Mouse (Mus musculus): ENCODE data around the gene Phf12.

DNA sequence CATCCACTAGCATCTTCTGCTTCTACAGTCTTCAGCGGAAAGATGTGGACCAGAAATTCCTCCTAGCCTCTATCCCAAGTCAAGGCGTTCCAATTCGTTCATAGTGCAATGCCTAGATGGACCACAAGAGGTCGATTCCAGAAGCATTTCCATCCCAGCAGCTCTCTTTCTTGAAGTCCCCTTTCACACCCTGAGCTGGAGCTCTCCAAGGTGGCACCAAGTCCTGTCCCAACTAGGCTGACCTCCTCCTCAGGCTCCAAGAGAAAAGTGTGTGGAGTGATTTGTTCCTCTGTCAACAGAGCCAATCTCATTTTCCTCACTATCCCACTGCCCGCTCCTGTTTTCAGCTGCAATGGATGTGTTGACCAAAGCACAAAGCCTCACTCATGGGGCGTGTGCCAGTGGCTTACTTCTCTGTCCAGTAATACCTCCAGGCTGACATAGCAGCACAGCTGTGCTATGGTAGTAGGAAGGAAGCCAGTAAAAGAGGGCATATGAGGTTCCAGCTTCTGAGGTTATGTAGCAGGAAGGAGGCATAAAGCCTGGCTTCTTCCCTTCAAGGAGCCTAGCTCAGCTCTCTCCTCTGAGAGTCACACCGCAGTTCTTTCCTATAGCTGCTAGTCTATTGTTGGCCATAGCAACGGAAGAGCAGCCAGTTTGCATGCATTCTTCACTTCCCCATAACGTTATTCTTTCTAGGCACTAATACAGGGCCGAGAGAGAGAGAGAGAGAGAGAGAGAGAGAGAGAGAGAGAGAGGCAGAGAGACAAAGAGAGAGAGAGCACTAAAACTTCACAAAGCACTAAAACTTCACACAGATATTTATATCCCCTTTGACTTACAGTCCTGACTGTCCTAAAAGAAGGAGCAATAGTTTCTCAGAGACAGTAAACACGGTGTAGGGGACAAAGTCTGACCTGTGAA is 2.0 kb upstream of the Phf12 start:
- TF ChIP-seq POLR2A (IDR thresholded peaks at IDR 0.05; ENCODE audit: control insufficient read depth, extremely low read depth, insufficient read depth, low read length, poor library complexity) (no peak), CTCF (IDR thresholded peaks at IDR 0.05; ENCODE audit: borderline replicate concordance, control insufficient read depth, extremely low read depth, insufficient read depth, low read length, poor library complexity) (no peak)
